Mouse (Mus musculus): Measurements from ENCODE around the gene Nrxn3. TPM values are rescaled to one million over a fixed set of nuclear protein-coding genes. Genes with fewer than 3 reads are reported as not detected.

Gene Nrxn3
- total RNA-seq, 2 experiments from 2014 or later, result not detected

DNA sequence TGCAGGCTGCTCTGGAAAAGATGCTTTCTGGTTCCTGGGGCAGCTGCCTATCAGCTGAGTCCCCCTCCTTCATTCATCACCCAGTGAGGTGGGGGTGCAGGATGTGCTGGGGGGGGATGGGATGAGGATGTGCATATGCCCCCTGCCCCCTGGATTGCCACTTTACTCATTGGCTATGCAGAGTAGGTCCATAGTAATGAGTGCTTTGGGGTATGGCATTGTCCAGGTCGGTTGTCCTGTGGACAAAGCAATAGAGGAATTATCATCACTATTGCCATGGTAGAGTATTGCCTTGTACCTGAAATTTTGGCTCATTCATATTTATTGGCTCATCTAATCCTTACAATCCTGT, 79.0 kb downstream of the Nrxn3 start:
- no peak for ATAC-seq (replicated peaks; ENCODE audit: low FRiP score, poor library complexity, severe bottlenecking)

DNA sequence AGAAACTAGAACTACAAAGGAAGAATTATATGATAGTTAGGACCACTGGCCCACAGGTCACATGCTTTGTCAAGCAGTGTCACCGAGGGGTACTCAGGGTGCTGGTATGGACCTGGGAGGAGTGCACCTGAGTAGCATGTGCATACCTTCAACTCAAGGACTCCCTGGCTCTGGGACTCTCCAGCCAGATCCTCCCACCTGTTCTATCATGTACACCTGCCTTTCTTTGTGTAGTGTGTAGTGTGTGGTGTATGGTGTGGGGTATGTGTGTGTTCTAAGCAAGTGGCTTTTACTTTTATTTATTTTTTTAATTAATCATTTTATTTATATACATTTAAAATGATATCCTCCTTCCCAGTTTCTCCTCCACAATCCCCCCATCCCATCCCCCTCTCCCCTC, 86.3 kb downstream of the Nrxn3 start:
- ATAC-seq (replicated peaks; ENCODE audit: low FRiP score, poor library complexity, severe bottlenecking), result no peak

DNA sequence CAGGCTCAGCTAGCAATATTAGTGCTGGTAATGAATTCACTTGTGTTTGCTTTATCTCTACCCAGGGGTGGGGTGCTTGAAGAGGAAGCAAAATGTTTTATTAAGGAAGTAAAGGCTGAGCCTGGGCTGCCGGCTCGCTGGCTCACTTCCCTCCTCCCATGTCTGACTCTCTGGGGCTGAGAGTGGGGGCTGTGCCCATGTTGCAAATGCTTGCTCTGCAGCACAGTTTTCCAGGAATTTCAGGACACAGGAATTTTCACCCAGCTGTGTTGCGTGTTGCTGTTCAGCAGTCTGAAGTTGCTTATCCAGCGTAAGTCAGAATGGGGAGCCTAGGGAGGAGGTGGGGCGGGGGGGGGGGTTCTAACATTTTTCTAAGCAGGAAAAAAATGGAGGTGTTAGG, 89.5 kb downstream of the Nrxn3 start:
- ATAC-seq (replicated peaks; ENCODE audit: low FRiP score, poor library complexity, severe bottlenecking), result no peak

DNA sequence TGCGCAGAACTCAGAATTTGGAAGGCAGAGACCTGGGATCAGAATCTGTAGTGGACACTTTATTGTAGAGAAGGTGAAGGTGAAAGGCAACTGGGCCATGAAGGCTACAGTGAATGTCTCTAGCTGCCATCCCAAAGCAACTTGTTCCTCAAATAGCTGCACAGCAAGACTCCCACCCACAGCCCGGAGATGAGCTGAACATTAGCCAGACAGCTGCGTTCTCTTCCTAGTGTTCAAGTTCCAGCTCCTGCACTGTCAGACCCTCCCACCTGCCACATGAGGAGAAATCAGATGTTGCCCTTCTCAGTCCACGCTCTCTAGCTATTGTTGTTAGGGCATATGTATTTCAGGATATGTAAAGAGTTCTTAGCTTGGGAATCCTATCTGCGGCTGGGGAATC, 94.2 kb downstream of the Nrxn3 start:
- no peak for ATAC-seq (replicated peaks; ENCODE audit: low FRiP score, poor library complexity, severe bottlenecking)

- no peak for ATAC-seq (replicated peaks; ENCODE audit: low FRiP score, poor library complexity, severe bottlenecking)
Measured at GRCm38 (mm10) chr12:88818622-88819334, 96.1 kb downstream of the Nrxn3 start.

DNA sequence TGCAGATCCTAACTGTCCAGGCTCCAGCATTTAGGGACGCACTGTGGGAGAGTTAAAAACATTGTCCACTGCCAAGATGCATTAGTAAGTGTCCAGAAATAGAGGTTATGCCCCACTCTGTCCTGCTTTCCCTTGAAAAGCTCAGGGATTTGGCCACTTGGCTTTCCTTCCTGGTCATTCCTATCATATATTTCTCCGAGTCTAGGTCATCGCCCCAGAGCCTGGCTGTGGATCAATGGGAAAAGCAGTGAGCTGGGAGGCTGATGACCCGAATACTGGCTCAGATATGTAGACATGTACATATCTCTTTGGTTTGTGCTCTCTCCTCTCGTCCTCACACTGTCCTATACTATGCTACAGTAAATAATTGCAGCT, 96.6 kb downstream of the Nrxn3 start:
- no peak for ATAC-seq (replicated peaks; ENCODE audit: low FRiP score, poor library complexity, severe bottlenecking)

DNA sequence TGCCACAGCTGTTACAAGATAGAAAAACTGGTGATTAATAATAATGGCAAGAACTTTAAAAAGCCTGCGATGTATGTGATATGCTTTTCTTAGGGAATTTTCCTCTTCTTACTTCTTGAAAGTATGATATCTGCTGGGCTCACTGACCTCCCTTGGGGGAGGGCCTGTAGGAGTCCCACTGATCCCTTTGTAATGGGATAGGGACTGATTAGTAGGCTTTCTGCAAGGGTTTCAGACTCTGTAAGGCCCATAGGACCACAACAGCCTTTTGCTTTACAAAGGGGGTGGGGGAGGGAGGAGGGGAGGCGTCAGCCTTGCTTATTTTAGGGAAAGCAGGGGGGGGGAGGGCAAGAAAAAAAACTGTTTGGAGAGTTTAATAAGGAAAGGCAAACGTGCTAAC, 97.5 kb downstream of the Nrxn3 start:
- ATAC-seq (replicated peaks; ENCODE audit: low FRiP score, poor library complexity, severe bottlenecking), result no peak

- no peak for ATAC-seq (replicated peaks; ENCODE audit: low FRiP score, poor library complexity, severe bottlenecking)
Measured at GRCm38 (mm10) chr12:88830851-88831250, 108.2 kb downstream of the Nrxn3 start.

GRCm38 (mm10) chr12:88835821-88836220, 113.1 kb downstream of the Nrxn3 start:
- no peak for ATAC-seq (replicated peaks; ENCODE audit: low FRiP score, poor library complexity, severe bottlenecking)

DNA sequence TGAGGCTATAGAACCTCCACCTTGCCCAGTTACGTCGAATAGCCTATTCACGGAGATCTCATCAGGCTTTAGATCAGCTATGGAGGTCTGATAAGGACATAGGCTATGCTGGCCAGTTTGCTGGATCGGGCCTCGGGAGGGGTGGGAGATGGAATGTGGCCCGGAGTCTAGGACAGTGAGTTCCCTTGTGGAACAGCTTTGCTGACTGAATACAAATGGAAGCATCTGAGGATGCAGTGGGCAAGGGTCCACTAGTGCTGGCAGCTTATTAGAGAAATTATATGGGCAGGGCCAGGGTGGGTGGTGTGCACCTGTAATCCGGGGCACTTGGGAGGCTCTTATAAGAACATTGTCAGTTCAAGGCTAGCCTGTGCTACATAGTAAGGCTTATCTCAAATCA, 117.0 kb downstream of the Nrxn3 start:
- ATAC-seq (replicated peaks; ENCODE audit: low FRiP score, poor library complexity, severe bottlenecking), result no peak

DNA sequence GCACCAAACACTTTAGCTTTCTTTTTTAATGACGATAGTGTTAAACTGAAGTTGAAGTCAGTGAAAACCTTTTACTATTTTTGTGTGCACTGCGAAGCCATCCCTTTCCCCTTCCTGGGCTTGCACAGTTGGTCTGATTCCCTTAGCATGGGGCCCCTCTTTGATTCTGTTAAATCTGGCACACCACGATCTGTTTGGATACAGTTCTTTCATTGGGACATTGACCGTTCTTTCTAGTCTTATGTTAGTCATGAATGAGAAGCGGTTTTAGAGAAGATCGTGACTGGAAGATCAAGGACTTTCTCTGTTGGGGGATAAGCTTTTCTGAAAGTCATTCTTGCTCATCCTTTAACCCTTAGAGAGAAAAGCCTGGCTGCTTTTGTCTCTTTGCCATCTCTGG, 118.7 kb downstream of the Nrxn3 start:
- no peak for ATAC-seq (replicated peaks; ENCODE audit: low FRiP score, poor library complexity, severe bottlenecking)

- no peak for ATAC-seq (replicated peaks; ENCODE audit: low FRiP score, poor library complexity, severe bottlenecking)
Measured at GRCm38 (mm10) chr12:88850400-88851179, 127.9 kb downstream of the Nrxn3 start.

GRCm38 (mm10) chr12:88854039-88854438, 131.4 kb downstream of the Nrxn3 start:
- no peak for ATAC-seq (replicated peaks; ENCODE audit: low FRiP score, poor library complexity, severe bottlenecking)

DNA sequence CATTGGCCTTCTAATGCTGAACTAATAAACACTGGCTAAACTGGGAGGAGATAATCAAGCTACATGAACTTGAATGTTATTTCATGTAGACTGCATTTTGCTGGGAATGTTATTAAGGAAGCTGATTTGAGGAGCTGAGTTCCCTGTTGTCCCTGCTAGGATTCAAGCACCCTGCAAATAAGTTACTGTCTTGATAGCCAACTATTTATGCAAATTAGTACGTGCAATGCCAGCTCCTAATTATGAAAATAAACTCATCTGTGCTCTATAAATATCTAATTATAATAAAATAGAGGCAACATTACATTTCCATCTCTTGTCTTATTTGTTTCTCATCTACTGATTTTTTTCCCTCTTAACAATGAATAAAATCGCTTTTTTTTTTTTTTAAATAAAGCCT, 135.0 kb downstream of the Nrxn3 start:
- no peak for ATAC-seq (replicated peaks; ENCODE audit: low FRiP score, poor library complexity, severe bottlenecking)

- no peak for ATAC-seq (replicated peaks; ENCODE audit: low FRiP score, poor library complexity, severe bottlenecking)
Measured at GRCm38 (mm10) chr12:88859456-88860345, 137.0 kb downstream of the Nrxn3 start.

GRCm38 (mm10) chr12:88860397-88860796, 137.7 kb downstream of the Nrxn3 start:
- ATAC-seq (replicated peaks; ENCODE audit: low FRiP score, poor library complexity, severe bottlenecking), result no peak

- ATAC-seq (replicated peaks; ENCODE audit: low FRiP score, poor library complexity, severe bottlenecking), result no peak
Measured at GRCm38 (mm10) chr12:88863069-88863468, 140.4 kb downstream of the Nrxn3 start.

DNA sequence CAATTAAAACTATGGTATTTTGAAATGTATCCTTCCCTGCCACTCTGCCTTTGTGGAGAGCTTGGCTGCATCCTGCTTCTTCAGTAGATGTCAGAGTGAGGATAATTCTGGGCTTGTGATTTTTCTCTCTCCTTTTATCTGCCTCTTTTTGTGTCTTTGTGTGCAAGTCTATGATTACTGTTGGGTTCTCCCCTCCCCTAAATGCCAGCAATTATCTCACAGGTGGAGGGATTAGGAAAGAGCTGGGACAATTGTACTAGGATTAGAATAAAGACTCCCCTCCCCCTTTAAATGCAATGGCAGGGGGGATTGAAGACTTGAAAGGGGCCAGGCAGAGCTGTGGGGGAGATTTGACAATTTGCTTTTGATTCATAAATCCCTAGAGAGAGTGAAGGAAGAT, 145.6 kb downstream of the Nrxn3 start:
- ATAC-seq (replicated peaks; ENCODE audit: low FRiP score, poor library complexity, severe bottlenecking), result no peak

GRCm38 (mm10) chr12:88897331-88897730, 174.7 kb downstream of the Nrxn3 start:
- no peak for ATAC-seq (replicated peaks; ENCODE audit: low FRiP score, poor library complexity, severe bottlenecking)

- ATAC-seq (replicated peaks; ENCODE audit: low FRiP score, poor library complexity, severe bottlenecking), result no peak
Measured at GRCm38 (mm10) chr12:88900014-88900727, 177.5 kb downstream of the Nrxn3 start.

All from erythroid progenitor cell, adult 5-6 weeks (primary cell).